Comparison of ENCODE assay signal across 8 mouse cellular contexts in genomic region chr12:107960789-107961491, GRCm38 (mm10). TPM values are rescaled to one million over a fixed set of nuclear protein-coding genes. Genes with fewer than 3 reads are reported as not detected.
DNase-seq lines count a peak whose midpoint lies in the region; ATAC-seq lines count a peak whose summit lies in the region.

No protein-coding gene starts in this region.

- no peak for ATAC-seq in megakaryocyte, adult 5-6 weeks (ENCODE audit: poor library complexity, severe bottlenecking)

- peak; percentile 72 to 80 for DNase-seq in adrenal gland, adult (ENCODE audit: inconsistent age in 2 of 2, low spot score in 1 of 2)
- no peak for DNase-seq in adrenal gland, postnatal 4 days (ENCODE audit: low spot score in 2 of 2)
- DNase-seq in adrenal gland, adult 2 months, result peak; percentile 70
- DNase-seq in heart, adult 9 months (ENCODE audit: low spot score in 2 of 2), result peak; percentile 41 to 47
- DNase-seq in kidney, adult 8-10 months, result peak; percentile 66 to 74
- DNase-seq in lung, postnatal 36 days, result peak; percentile 71
- no peak for DNase-seq in spleen, adult 18-20 months

RNA-seq across cellular contexts. Expression of gene Bcl11b, which starts 42.5 kb away (rescaled TPM):
- 1 to 10 TPM; 1.4 to 2.2 TPM for total RNA-seq in adrenal gland, postnatal 4 days (2021)
- under 1 TPM; 0.20 to 0.59 TPM for total RNA-seq in adrenal gland, adult 2 months (2021)
- polyA plus RNA-seq in adrenal gland, adult 2 months (2012; rRNA removed), result 0.66 and 1.3 TPM in 2 replicates
- total RNA-seq in megakaryocyte, adult 5-6 weeks (2015), result 0.38 and 0.39 TPM in 2 replicates
- total RNA-seq in megakaryocyte, adult 5-6 weeks (2017), result 0.28 and 0.33 TPM in 2 replicates

Comparison
In these comparisons a context has a peak if more than half of its experiments do, and no peak if none do; other contexts are left out.
1. DNase-seq: peak in adrenal gland, adult (2 of 2), adrenal gland, adult 2 months (single experiment), heart, adult 9 months (2 of 2), kidney, adult 8-10 months (2 of 2) and lung, postnatal 36 days (single experiment); none in adrenal gland, postnatal 4 days (0 of 2) and spleen, adult 18-20 months (0 of 2).